Mouse (Mus musculus) embryonic fibroblast, embryonic 13.5 days (primary cell): ENCODE measurements around the gene Ildr2. TPM values are rescaled to one million over a fixed set of nuclear protein-coding genes. Genes with fewer than 3 reads are reported as not detected.

Source experiments
- H3K27ac ChIP-seq: 2 replicates; pipeline ENCODE4 v1.5.1; 2012; ENCODE audit warnings: low read length, control low read depth, inconsistent platforms; ENCODE audit not compliant: insufficient read depth
- H3K4me1 ChIP-seq: 2 replicates; pipeline ENCODE4 v1.6.1; 2011; ENCODE audit warnings: low read length; ENCODE audit not compliant: control insufficient read depth, insufficient read depth
- H3K4me3 ChIP-seq: 2 replicates; pipeline ENCODE4 v1.5.1; 2011; ENCODE audit warnings: mild to moderate bottlenecking, control low read depth, low read length; ENCODE audit not compliant: insufficient read depth
- CTCF ChIP-seq: IDR thresholded peaks from 2 replicates; pipeline ENCODE4 v1.5.1; 2011; ENCODE audit warnings: mild to moderate bottlenecking, control low read depth, low read length, moderate library complexity, borderline replicate concordance; ENCODE audit not compliant: insufficient read depth
- POLR2A ChIP-seq: IDR thresholded peaks from 2 replicates; pipeline ENCODE4 v1.6.1; 2011; ENCODE audit warnings: low read depth, mild to moderate bottlenecking, control low read depth, low read length, moderate library complexity
- polyA plus RNA-seq: library from polyadenylated mRNA; stranded (reverse); fragments of >200 nt; gene quantifications from 2 replicates; pipeline ENCODE4 v1.2.4, GENCODE M21; 2011; ENCODE audit warnings: low read depth; ENCODE audit not compliant: missing spikeins, insufficient read length

The Ildr2 gene
- polyA plus RNA-seq, 1 experiment, result 4.3 TPM

- no peak overlapping the region for H3K27ac ChIP-seq
- 0 out of 2 replicates have a peak, but pooled peaks cover 3% of the 10 kb centered on the region for H3K4me1 ChIP-seq
- no peak overlapping the region for H3K4me3 ChIP-seq
- TF ChIP-seq CTCF (no peak), POLR2A (no peak)
These were observed 95.4 kb downstream of the Ildr2 start for GRCm38 (mm10) chr1:166349341-166349740.

- TF ChIP-seq CTCF (no peak), POLR2A (no peak)
- Histone ChIP-seq H3K4me1 (0 out of 2 replicates have a peak, but pooled peaks cover 3% of the 10 kb centered on the region), H3K27ac (no peak overlapping the region), H3K4me3 (no peak overlapping the region)
These were observed 95.8 kb downstream of the Ildr2 start for GRCm38 (mm10) chr1:166349751-166350150.

- Histone ChIP-seq H3K4me3 (no peak overlapping the region), H3K27ac (no peak overlapping the region), H3K4me1 (no peaks in the 10 kb centered on the region)
- no peak for TF ChIP-seq POLR2A
- TF ChIP-seq CTCF, result peak; percentile 96
These were observed 106.4 kb downstream of the Ildr2 start for GRCm38 (mm10) chr1:166360157-166360855.

- no peak overlapping the region for H3K4me3 ChIP-seq
These were observed 107.0 kb downstream of the Ildr2 start for GRCm38 (mm10) chr1:166360896-166361295.

GRCm38 (mm10) chr1:166361842-166362241, 107.9 kb downstream of the Ildr2 start:
- TF ChIP-seq POLR2A (no peak), CTCF (no peak)
- H3K4me3 ChIP-seq, result no peak overlapping the region

More at GRCm38 (mm10) chr1:166360896-166361295, 107.0 kb downstream of the Ildr2 start:
- Histone ChIP-seq H3K4me1 (no peaks in the 10 kb centered on the region), H3K27ac (no peak overlapping the region)
- TF ChIP-seq POLR2A (no peak), CTCF (no peak)

GRCm38 (mm10) chr1:166362659-166363058, 108.7 kb downstream of the Ildr2 start:
- Histone ChIP-seq H3K4me3 (no peak overlapping the region), H3K4me1 (no peaks in the 10 kb centered on the region), H3K27ac (no peak overlapping the region)
- TF ChIP-seq CTCF (no peak), POLR2A (no peak)

More at GRCm38 (mm10) chr1:166361842-166362241, 107.9 kb downstream of the Ildr2 start:
- Histone ChIP-seq H3K27ac (no peak overlapping the region), H3K4me1 (no peaks in the 10 kb centered on the region)

GRCm38 (mm10) chr1:166363122-166363521, 109.2 kb downstream of the Ildr2 start:
- no peak overlapping the region for H3K4me3 ChIP-seq
- H3K27ac ChIP-seq, result no peak overlapping the region
- TF ChIP-seq CTCF (no peak), POLR2A (no peak)
- no peaks in the 10 kb centered on the region for H3K4me1 ChIP-seq

Other genes starting within 250 kb of the Ildr2 start
- gene Dusp27, start 126.2 kb upstream of the Ildr2 start, polyA plus RNA-seq, result 2.2 and 3.0 TPM in 2 replicates
- not detected in 2 replicates for gene Gpa33, start 123.9 kb upstream of the Ildr2 start, polyA plus RNA-seq
- not detected in 2 replicates for gene Mael, start 15.4 kb upstream of the Ildr2 start, polyA plus RNA-seq
- 20.0 and 28.1 TPM in 2 replicates for gene Tada1, start 125.0 kb downstream of the Ildr2 start, polyA plus RNA-seq
- gene Pogk, start 155.7 kb downstream of the Ildr2 start, polyA plus RNA-seq, result 17.8 and 20.8 TPM in 2 replicates
- gene Gm4846, start 243.4 kb downstream of the Ildr2 start, polyA plus RNA-seq, result not detected in 2 replicates